Mouse (Mus musculus) lung, embryonic 15.5 days (tissue): ENCODE data around the gene C1rl. TPM values are rescaled to one million over a fixed set of nuclear protein-coding genes. Genes with fewer than 3 reads are reported as not detected.
"Not testable (repeated sequence)": the region's sequence is repeated elsewhere in the genome, so short reads cannot be mapped to it uniquely, and the experiment has no call there.

Source experiments
- ATAC-seq: fragments of 200-750 bp; cut with Nextera tagmentation; 2 replicates; pipeline ENCODE4 v1.8.0; 2017; ENCODE audit warnings: moderate number of reproducible peaks, borderline replicate concordance; ENCODE audit not compliant: low FRiP score, low TSS enrichment; ENCODE audit errors: extremely low read depth
- H3K27ac ChIP-seq: fragments of 300-500 bp; sonication (generic); 2 replicates; pipeline ENCODE4 v1.5.1; 2015; ENCODE audit warnings: moderate library complexity, mild to moderate bottlenecking, inconsistent platforms
- H3K27me3 ChIP-seq: fragments of 300-500 bp; sonication (generic); 2 replicates; pipeline ENCODE4 v1.6.1; 2015; ENCODE audit warnings: inconsistent platforms
- H3K36me3 ChIP-seq: fragments of 300-500 bp; sonication (generic); 2 replicates; pipeline ENCODE4 v1.6.1; 2015; ENCODE audit warnings: inconsistent platforms
- H3K4me1 ChIP-seq: fragments of 300-500 bp; sonication (generic); 2 replicates; pipeline ENCODE4 v1.6.1; 2015; ENCODE audit warnings: inconsistent platforms
- H3K4me2 ChIP-seq: fragments of 300-500 bp; sonication (generic); 2 replicates; pipeline ENCODE4 v1.6.1; 2015; ENCODE audit warnings: inconsistent platforms, mild to moderate bottlenecking, moderate library complexity
- H3K4me3 ChIP-seq: fragments of 300-500 bp; sonication (generic); 2 replicates; pipeline ENCODE4 v1.5.1; 2015; ENCODE audit warnings: mild to moderate bottlenecking, inconsistent platforms
- H3K9ac ChIP-seq: fragments of 300-500 bp; sonication (generic); 2 replicates; pipeline ENCODE4 v1.6.1; 2015; ENCODE audit warnings: inconsistent platforms
- H3K9me3 ChIP-seq: fragments of 300-500 bp; sonication (generic); 2 replicates; pipeline ENCODE4 v1.6.1; 2016; ENCODE audit warnings: inconsistent platforms
- WGBS: fragments of 180-500 bp; shearing (Covaris S2); methylation state at CpG from one replicate; pipeline ENCODE4 v1.1.7; 2015; 5-methylcytosine and 5-hydroxymethylcytosine counted together
- polyA plus RNA-seq: library from polyadenylated mRNA; unstranded; fragments of >200 nt; fragmentation: Nextera tagmentation; extraction: Ambion mirVana; gene quantifications from 2 replicates; pipeline ENCODE4 v1.2.1, GENCODE M21; 2015

C1rl gene
- polyA plus RNA-seq, 1 experiment from 2014 or later: 0.49 TPM

DNA sequence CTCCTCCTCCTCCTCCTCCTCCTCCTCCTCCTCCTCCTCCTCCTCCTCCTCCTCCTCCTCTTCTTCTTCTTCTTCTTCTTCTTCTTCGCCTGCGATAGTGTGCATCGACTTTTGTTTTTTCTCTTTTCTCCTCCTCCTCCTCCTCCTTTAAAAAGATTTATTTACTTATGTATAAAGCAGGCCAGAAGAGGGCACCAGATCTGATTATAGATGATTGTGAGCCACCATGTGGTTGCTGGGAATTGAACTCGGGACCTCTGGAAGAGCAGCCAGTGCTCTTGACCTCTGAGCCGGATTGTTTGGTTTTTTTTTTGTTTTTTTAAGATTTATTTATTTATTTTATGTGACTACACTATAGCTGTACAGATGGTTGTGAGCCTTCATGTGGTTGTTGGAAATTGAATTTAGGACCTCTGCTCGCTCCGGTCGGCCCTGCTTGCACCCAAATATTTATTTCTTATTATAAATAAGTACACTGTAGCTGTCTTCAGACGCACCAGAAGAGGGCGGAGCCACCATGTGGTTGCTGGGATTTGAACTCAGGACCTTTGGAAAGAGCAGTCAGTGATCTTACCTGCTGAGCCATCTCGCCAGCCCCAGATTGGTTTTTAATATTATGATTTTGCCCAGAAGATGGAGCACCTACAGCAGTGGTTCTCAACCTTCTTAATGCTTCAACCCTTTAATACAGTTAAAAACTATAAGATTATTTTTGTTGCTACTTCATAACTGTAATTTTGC, 17.4 kb upstream of the C1rl start:
- H3K9me3 ChIP-seq, H3K27ac ChIP-seq, H3K27me3 ChIP-seq, H3K4me2 ChIP-seq, H3K4me3 ChIP-seq, H3K9ac ChIP-seq, ATAC-seq, H3K36me3 ChIP-seq: not testable (repeated sequence)
- H3K4me1 ChIP-seq: peaks cover 12% of the 10 kb centered on the region; the same call in 1 of the 2 replicates
- WGBS: 83% methylated on average over 8 of the region's 11 CpGs

DNA sequence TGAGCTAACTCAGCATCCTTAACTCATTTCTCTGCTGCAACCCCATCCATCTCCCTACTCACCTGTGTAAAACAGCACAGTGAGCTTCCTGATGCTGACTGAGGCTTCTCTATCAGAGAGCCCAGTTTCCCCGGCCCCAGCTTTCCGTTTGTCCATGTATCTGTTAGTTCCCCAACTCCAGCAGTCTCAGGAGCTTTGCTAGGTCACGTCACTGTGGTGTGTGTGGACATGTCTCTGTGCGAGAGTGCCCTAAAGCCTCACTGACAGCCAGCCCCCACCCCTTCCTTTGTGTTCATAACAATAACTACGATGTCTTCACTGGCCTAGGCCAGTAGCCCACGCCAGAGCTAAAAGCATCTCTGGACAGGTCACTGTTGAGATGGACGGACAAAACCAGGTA, 16.7 kb upstream of the C1rl start:
- Histone ChIP-seq H3K4me2 (no peak overlapping the region), H3K27ac (no peak overlapping the region), H3K36me3 (no peaks in the 10 kb centered on the region), H3K9me3 (no peaks in the 10 kb centered on the region), H3K4me1 (peaks cover 12% of the 10 kb centered on the region; the same call in 1 of the 2 replicates), H3K27me3 (no peaks in the 10 kb centered on the region), H3K4me3 (no peak overlapping the region), H3K9ac (no peak overlapping the region)
- no peak for ATAC-seq
- 74% methylated on average over 7 of the region's 7 CpGs for WGBS

DNA sequence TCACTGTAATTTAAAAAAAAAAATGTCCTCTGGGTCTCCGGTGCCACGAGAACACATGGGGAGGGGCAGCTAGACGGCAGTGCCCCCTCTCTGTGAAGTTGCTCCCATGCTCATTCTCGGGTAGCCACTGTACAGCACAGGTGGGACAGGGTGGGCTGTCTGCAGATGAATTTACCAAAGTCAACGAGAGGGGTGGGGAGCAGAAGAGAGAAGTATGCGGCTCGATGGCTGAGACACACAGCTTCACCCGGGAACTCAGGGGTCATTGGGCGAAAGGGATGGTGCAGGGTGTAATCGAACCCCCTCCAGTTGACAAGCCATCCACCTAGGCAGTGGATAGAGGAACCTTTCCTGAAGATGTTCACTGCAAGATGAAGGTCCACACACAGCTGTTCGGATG, 16.1 kb upstream of the C1rl start:
- H3K9me3 ChIP-seq: no peaks in the 10 kb centered on the region
- WGBS: 72% methylated on average over 11 of the region's 11 CpGs
- no peaks in the 10 kb centered on the region for H3K36me3 ChIP-seq
- no peak overlapping the region for H3K9ac ChIP-seq
- H3K4me3 ChIP-seq: no peak overlapping the region
- H3K27ac ChIP-seq: no peak overlapping the region
- H3K27me3 ChIP-seq: no peaks in the 10 kb centered on the region
- H3K4me2 ChIP-seq: no peak overlapping the region
- H3K4me1 ChIP-seq: peaks cover 12% of the 10 kb centered on the region; the same call in 1 of the 2 replicates
- no peak for ATAC-seq

DNA sequence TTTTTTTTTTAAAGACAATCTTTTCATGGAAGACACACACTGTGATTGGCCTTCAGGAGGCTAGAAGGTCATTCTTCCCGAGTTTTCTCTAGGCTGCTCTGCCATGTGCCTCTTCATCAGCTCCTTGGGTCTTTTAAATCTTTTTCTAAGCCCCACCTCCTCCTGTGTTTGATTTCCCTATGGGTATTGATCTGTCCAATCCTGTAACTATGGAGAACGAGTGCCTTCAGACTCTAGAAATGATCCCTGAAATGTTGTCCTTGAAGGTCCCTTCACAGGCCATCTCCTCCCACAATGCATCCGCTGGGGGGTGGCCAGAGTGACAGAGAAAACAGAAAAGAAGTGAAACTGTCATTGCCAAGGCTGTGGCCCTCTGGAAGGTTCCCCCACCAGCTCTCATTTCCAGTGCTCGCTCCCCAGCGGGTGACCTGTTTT, 15.7 kb upstream of the C1rl start:
- no peak for ATAC-seq
- H3K4me1 ChIP-seq: peaks cover 12% of the 10 kb centered on the region; the same call in 1 of the 2 replicates
- no peak overlapping the region for H3K27ac ChIP-seq
- H3K9ac ChIP-seq: no peak overlapping the region
- WGBS: 57% methylated on average over 5 of the region's 5 CpGs
- no peaks in the 10 kb centered on the region for H3K27me3 ChIP-seq
- H3K4me2 ChIP-seq: no peak overlapping the region
- no peaks in the 10 kb centered on the region for H3K36me3 ChIP-seq
- H3K4me3 ChIP-seq: no peak overlapping the region
- no peaks in the 10 kb centered on the region for H3K9me3 ChIP-seq

DNA sequence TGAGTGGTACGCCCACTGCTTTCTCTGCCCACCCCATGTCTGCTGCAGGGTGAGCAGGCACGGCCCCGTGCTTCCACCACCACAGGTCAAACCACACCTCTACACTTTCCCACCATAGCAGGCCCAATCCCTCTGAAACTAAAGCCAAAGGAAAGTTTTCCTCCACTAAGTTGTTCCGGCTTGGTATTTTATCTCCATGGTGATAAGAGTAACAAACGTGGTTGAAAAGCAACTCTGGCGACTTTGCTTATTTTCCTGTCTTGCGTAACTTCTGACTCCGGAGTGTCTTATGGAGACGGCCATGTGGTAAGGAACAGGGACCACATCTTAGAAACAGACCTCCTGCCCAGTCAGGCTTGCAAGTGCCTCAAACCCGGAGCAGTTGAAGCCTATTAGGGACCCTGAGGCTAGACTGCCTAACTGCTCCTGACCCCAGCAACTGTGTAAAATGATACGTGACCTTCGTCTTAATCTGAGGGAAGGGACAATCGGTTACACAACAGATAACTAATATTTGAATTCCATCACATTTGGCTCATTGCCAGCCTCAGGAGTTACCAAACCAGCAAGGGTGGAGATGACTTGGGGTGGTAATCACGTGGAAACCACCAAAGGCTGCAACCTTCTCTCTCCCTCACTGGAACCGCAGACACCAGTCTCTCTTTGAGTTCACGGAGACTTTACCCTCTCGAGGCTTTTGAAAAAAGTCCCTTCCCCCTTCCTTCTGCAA, 14.8 kb upstream of the C1rl start:
- 31% methylated on average over 17 of the region's 17 CpGs for WGBS
- Histone ChIP-seq H3K36me3 (no peaks in the 10 kb centered on the region), H3K27ac (no peak overlapping the region), H3K9me3 (no peaks in the 10 kb centered on the region), H3K4me2 (peak overlapping the region; percentile 14; the same call in 1 of the 2 replicates), H3K4me1 (peaks cover 12% of the 10 kb centered on the region; the same call in 1 of the 2 replicates), H3K9ac (no peak overlapping the region), H3K4me3 (no peak overlapping the region), H3K27me3 (no peaks in the 10 kb centered on the region)
- peak; percentile 53; the same call in 1 of the 2 replicates for ATAC-seq

DNA sequence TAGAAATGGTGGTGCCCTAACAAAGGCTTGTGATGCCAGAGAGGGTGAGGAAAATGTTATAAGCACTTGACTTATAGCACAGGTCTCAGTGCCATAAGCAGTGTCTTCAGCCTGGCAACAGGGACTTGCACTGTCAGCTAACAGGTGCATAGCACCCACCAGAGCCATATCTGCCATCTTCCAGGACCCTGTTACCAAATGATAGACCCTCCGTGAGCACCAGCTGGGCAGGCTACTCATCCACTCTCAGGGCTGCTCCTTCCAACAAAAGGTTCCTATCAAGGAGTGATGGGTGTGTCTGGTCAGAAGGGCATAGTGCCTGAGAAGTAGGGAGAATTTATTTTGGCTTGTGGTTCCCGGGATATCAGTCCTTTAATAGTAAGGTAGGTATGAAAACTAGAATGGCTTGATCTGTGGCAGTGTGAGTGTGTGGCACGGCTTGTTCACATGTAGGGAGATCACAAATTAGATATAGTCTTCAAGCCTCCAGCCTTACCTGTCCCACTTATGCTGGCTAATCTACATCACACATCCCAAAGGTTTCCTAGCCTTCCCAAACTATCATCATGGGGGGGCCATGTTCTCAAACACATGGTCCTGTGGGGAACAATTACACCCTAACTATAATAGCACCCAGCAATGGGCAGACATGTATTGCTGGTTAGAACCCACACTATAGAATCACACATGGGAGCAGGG, 13.9 kb upstream of the C1rl start:
- H3K27ac ChIP-seq: no peak overlapping the region
- no peak overlapping the region for H3K9ac ChIP-seq
- H3K9me3 ChIP-seq: no peaks in the 10 kb centered on the region
- H3K4me1 ChIP-seq: peaks cover 12% of the 10 kb centered on the region; the same call in 1 of the 2 replicates
- H3K4me3 ChIP-seq: no peak overlapping the region
- H3K27me3 ChIP-seq: no peaks in the 10 kb centered on the region
- no peak for ATAC-seq
- WGBS: 70% methylated on average over 3 of the region's 3 CpGs
- no peaks in the 10 kb centered on the region for H3K36me3 ChIP-seq
- no peak overlapping the region for H3K4me2 ChIP-seq

DNA sequence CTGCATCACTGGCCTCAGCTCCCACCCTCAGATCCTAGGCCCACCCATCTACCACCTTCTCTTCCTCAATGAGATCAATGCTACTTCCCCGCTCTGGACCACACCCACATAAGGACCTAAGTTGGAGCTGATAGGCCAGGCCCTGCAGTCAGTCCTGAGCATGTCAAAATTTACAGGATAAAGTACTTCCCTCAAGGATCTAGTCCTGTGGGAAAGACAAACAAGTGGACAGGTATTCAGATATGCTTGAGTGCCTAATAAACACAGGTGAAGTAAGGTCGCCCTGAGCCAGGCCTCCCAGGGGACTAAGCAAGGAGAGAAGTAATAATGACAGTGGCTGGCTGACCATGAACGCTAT, 13.4 kb upstream of the C1rl start:
- Histone ChIP-seq H3K27me3 (no peaks in the 10 kb centered on the region), H3K9me3 (no peaks in the 10 kb centered on the region), H3K4me3 (no peak overlapping the region), H3K27ac (no peak overlapping the region), H3K4me1 (peaks cover 12% of the 10 kb centered on the region; the same call in 1 of the 2 replicates), H3K4me2 (no peak overlapping the region), H3K9ac (no peak overlapping the region), H3K36me3 (no peaks in the 10 kb centered on the region)
- ATAC-seq: no peak
- WGBS: 73% methylated on average over 3 of the region's 3 CpGs

DNA sequence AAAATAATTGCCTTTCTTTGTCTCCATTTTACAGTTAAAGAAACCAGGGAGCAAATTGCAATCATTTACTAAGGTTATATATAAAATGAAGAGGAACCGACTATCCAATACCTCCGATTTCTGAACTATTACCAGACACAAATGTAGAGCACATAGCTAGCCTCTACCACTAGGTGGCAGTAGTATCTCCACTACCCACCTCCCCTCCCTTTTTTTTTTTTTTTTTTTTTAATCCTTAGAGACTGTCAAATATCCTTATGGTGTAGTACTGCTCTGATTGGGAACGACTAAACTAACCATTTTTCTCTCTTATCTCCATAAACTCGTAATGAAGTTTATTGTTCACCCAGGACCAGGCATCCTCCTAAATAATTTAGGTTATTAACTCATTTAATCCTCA, 12.6 kb upstream of the C1rl start:
- ATAC-seq: no peak
- no peaks in the 10 kb centered on the region for H3K27me3 ChIP-seq
- H3K4me2 ChIP-seq: no peak overlapping the region
- H3K27ac ChIP-seq: no peak overlapping the region
- no peak overlapping the region for H3K9ac ChIP-seq
- H3K4me3 ChIP-seq: no peak overlapping the region
- no peaks in the 10 kb centered on the region for H3K36me3 ChIP-seq
- H3K4me1 ChIP-seq: peaks cover 12% of the 10 kb centered on the region; the same call in 1 of the 2 replicates
- 50% methylated on average over 4 of the region's 4 CpGs for WGBS
- H3K9me3 ChIP-seq: no peaks in the 10 kb centered on the region

DNA sequence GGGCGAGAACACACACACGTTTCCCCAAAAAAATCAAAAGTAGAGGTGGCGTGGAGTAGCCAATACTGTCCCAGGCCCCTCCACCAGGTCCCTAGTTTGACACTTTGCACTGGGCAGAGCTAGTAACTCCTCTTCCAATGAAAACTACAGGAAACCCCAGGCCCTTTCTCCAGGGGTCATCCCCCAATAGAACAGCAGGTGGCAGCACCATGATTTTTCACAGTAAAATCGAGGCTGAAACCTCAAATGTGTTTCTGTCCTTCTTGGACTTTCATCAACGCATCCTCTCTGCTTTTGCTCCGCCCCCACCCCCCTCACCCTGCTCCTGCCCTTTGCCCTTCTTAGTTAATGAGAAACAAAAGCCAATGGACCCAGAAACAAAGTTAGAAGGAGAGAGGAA, 11.3 kb upstream of the C1rl start:
- Histone ChIP-seq H3K9ac (no peak overlapping the region), H3K4me1 (peaks cover 12% of the 10 kb centered on the region; the same call in 1 of the 2 replicates), H3K4me3 (no peak overlapping the region), H3K36me3 (no peaks in the 10 kb centered on the region), H3K4me2 (no peak overlapping the region), H3K9me3 (no peaks in the 10 kb centered on the region), H3K27me3 (no peaks in the 10 kb centered on the region), H3K27ac (no peak overlapping the region)
- no peak for ATAC-seq
- WGBS: 23% methylated on average over 6 of the region's 6 CpGs

DNA sequence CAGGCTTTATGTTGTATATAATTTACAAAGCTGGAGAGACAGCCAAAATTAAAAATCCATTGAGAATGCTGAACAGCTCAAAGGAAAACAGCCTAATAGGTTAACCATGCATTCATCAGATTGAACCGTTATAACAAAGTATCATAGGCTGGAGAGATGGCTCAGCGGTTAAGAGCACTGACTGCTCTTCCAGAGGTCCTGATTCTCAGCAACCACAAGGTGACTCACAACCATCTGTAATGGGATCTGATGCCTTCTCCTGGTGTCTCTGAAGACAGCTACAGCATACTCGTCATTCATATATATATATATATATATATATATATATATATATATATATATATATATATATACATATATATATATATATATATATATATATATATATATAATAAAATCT, 9.1 kb upstream of the C1rl start:
- not testable (repeated sequence) for ATAC-seq
- WGBS: 66% methylated on average over 3 of the region's 3 CpGs

DNA sequence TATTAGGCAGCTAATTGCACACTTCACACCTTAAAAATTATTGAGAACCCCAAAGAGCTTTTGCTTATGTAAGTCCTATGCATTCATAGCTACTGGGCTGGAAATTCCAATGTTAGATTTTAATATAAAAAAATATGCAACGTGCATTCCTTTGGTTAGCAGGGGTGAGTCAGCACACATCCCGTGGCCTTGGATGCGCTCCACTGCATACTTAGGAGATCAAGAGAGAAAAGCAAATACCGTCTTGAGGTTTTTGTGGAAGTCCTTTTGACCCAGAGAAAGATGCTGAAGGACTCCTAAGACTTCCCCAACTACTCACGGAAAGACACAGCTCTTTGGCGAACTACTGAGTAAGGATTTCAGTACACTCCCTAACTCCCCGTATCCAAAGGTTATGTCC, 8.1 kb upstream of the C1rl start:
- no peak for ATAC-seq

More for the DNA sequence above, 9.1 kb upstream of the C1rl start:
- not testable (repeated sequence) for H3K4me2 ChIP-seq, H3K9me3 ChIP-seq, H3K27me3 ChIP-seq, H3K4me3 ChIP-seq, H3K36me3 ChIP-seq, H3K27ac ChIP-seq, H3K4me1 ChIP-seq, H3K9ac ChIP-seq

More for the DNA sequence above, 8.1 kb upstream of the C1rl start:
- no peaks in the 10 kb centered on the region for H3K36me3 ChIP-seq
- WGBS: 58% methylated on average over 7 of the region's 7 CpGs
- H3K27me3 ChIP-seq: no peaks in the 10 kb centered on the region
- no peak overlapping the region for H3K4me2 ChIP-seq
- no peaks in the 10 kb centered on the region for H3K4me1 ChIP-seq
- H3K4me3 ChIP-seq: no peak overlapping the region
- H3K9me3 ChIP-seq: no peaks in the 10 kb centered on the region
- H3K27ac ChIP-seq: no peak overlapping the region
- H3K9ac ChIP-seq: no peak overlapping the region
